Mouse (Mus musculus) G1E (cell line): Measurements from ENCODE around the gene Ceacam15.

ENCODE experiments used
- CTCF ChIP-seq: IDR thresholded peaks from 2 replicates; pipeline ENCODE4 v1.5.1; 2012; ENCODE audit warnings: low read depth, low read length, inconsistent platforms, mixed read lengths
- POLR2AphosphoS5 ChIP-seq: IDR thresholded peaks from 2 replicates; pipeline ENCODE4 v1.6.1; 2012; ENCODE audit warnings: low read depth, low read length, inconsistent platforms; ENCODE audit not compliant: insufficient replicate concordance
- TAL1 ChIP-seq: conservative IDR thresholded peaks from 2 replicates; pipeline ENCODE4 v1.6.1; 2012; ENCODE audit warnings: low read depth, low read length, inconsistent platforms, mixed read lengths

- TF ChIP-seq CTCF (no peak), POLR2AphosphoS5 (no peak), TAL1 (no peak)
These were observed 43.6 kb downstream of the Ceacam15 start for GRCm38 (mm10) chr7:16631932-16632331.
